Mouse (Mus musculus) retina, postnatal 1 day (tissue): ENCODE data around the gene Stox2.

Source experiments
- DNase-seq: peaks from one replicate; pipeline ENCODE4 v3.0.0-alpha.2; 2012

Gene Stox2

GRCm38 (mm10) chr8:47404852-47405251 is 41.3 kb downstream of the Stox2 start:
- DNase-seq: no peak

GRCm38 (mm10) chr8:47392927-47393326 is 53.2 kb downstream of the Stox2 start:
- DNase-seq: no peak

- DNase-seq: no peak
Measured at GRCm38 (mm10) chr8:47392290-47392689, 53.9 kb downstream of the Stox2 start.

GRCm38 (mm10) chr8:47391844-47392243 is 54.3 kb downstream of the Stox2 start:
- no peak for DNase-seq

GRCm38 (mm10) chr8:47389430-47389829 is 56.7 kb downstream of the Stox2 start:
- DNase-seq: no peak

- DNase-seq: no peak
Measured at GRCm38 (mm10) chr8:47388171-47388570, 58.0 kb downstream of the Stox2 start.

GRCm38 (mm10) chr8:47385810-47386209 is 60.4 kb downstream of the Stox2 start:
- DNase-seq: no peak

- DNase-seq: no peak
Measured at GRCm38 (mm10) chr8:47384151-47384550, 62.0 kb downstream of the Stox2 start.

GRCm38 (mm10) chr8:47383632-47384031 is 62.5 kb downstream of the Stox2 start:
- DNase-seq: no peak

- DNase-seq: peak; percentile 46
Measured at GRCm38 (mm10) chr8:47381216-47381615, 64.9 kb downstream of the Stox2 start.

- no peak for DNase-seq
Measured at GRCm38 (mm10) chr8:47380725-47381124, 65.4 kb downstream of the Stox2 start.

- no peak for DNase-seq
Measured at GRCm38 (mm10) chr8:47380075-47380474, 66.1 kb downstream of the Stox2 start.

GRCm38 (mm10) chr8:47376651-47377050 is 69.5 kb downstream of the Stox2 start:
- DNase-seq: no peak

- no peak for DNase-seq
Measured at GRCm38 (mm10) chr8:47373757-47374156, 72.4 kb downstream of the Stox2 start.

GRCm38 (mm10) chr8:47371539-47371938 is 74.6 kb downstream of the Stox2 start:
- DNase-seq: peak; percentile 68

- DNase-seq: no peak
Measured at GRCm38 (mm10) chr8:47371081-47371480, 75.1 kb downstream of the Stox2 start.

- DNase-seq: peak; percentile 89
Measured at GRCm38 (mm10) chr8:47370421-47371080, 75.6 kb downstream of the Stox2 start.

- no peak for DNase-seq
Measured at GRCm38 (mm10) chr8:47369949-47370348, 76.2 kb downstream of the Stox2 start.

- no peak for DNase-seq
Measured at GRCm38 (mm10) chr8:47369044-47369769, 77.0 kb downstream of the Stox2 start.

GRCm38 (mm10) chr8:47367029-47367428 is 79.1 kb downstream of the Stox2 start:
- DNase-seq: no peak

- DNase-seq: no peak
Measured at GRCm38 (mm10) chr8:47363271-47363670, 82.9 kb downstream of the Stox2 start.

GRCm38 (mm10) chr8:47355340-47355906 is 90.7 kb downstream of the Stox2 start:
- DNase-seq: no peak

GRCm38 (mm10) chr8:47354523-47355168 is 91.5 kb downstream of the Stox2 start:
- DNase-seq: no peak
